In the genomic region with DNA sequence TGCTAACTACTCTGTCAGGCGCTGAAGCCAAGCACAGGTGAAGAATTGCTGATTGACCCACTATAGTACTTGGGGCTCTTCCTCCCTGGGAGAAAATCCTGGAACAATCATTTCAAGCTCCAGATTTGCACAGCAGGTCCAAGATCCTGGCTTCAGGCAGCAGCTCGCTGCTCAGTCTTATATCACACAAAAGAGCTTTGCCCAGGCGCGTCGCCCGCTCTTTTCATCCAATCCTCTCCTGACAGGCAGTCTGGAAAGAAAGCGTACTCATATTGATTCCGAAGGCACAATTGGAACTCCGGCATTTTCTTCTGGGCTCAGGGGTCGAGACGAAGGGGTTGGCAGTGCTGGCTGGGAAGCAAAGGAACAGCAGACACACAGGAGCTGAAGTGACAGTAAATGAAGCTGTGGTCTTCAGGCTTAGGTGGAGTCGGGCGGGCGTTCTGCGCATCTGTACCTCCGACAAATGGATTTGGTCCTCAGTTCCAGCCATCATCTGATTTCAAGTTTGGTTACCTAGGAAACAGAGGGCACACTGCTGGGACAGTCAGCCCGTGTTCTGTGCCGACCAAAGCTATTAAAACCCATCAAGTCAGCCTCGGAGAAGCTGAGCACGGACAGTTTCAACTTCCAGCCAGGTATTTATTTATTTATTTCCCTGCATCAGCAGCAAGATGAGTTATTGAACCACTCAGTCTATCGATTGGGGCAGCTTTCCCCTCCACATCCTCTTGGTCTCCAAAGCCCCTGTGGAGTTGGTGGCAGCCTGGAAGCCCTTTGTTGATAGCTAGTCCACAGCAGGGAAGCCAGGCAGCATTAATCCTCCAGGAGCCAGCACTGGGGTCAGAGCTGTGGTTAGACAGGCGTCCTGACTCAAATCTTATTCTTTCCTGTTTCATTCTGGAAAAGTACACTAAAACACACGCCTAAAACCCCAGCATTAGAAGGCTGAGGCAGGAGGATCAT, we compare ENCODE assay signal across 10 mouse cellular contexts.
DNase-seq lines count a peak whose midpoint lies in the region; ATAC-seq and TF ChIP-seq lines count a peak whose summit lies in the region.
"Had no signal": no experiment of that assay in that cellular context is flagged by ENCODE, and none has a peak within 500 bp of the region (broad histone marks: within the 10 kb centered on the region; RNA-seq: fewer than 3 reads in every experiment).

No protein-coding gene starts in this region.

- H3K4me3 ChIP-seq in embryonic facial prominence, embryonic 11.5 days (ENCODE audit: low read depth, low read length): no peak overlapping the region
- peak overlapping the region; percentile 30 for H3K4me3 ChIP-seq in midbrain, embryonic 12.5 days
- H3K4me3 ChIP-seq in stomach, postnatal 0 days (ENCODE audit: low read depth, low read length): no peak overlapping the region
- H3K4me3 ChIP-seq: liver, embryonic 13.5 days had no signal

- WGBS in embryonic facial prominence, embryonic 11.5 days: 50% methylated on average over 23 of the region's 23 CpGs
- 15% methylated on average over 23 of the region's 23 CpGs for WGBS in midbrain, embryonic 12.5 days
- WGBS in stomach, postnatal 0 days: 67% methylated on average over 23 of the region's 23 CpGs

- ATAC-seq in embryonic facial prominence, embryonic 11.5 days (replicated peaks; ENCODE audit: insufficient number of reproducible peaks, low FRiP score, low TSS enrichment, low read depth): no peak
- peak; percentile 83 for ATAC-seq in midbrain, embryonic 12.5 days (ENCODE audit: low FRiP score, low read depth)
- ATAC-seq in stomach, postnatal 0 days (ENCODE audit: low FRiP score, low TSS enrichment): no peak

- intact Hi-C loops in heart, postnatal 25 days (cut with DNase I): no loop called here

- TF ChIP-seq EP300 in stomach, postnatal 0 days (optimal IDR thresholded peaks at IDR 0.05): no peak

- TF ChIP-seq CTCF in stomach, postnatal 0 days (IDR thresholded peaks at IDR 0.05; ENCODE audit: low read depth): no peak

- no peak overlapping the region for H3K9ac ChIP-seq in embryonic facial prominence, embryonic 11.5 days (replicated peaks; ENCODE audit: low read length)
- H3K9ac ChIP-seq in midbrain, embryonic 12.5 days (replicated peaks): peak overlapping the region; percentile 49
- H3K9ac ChIP-seq in stomach, postnatal 0 days (ENCODE audit: low read length): no peak overlapping the region
- H3K9ac ChIP-seq: liver, embryonic 13.5 days had no signal

- H3K4me2 ChIP-seq in embryonic facial prominence, embryonic 11.5 days (ENCODE audit: low read depth, low read length): no peak overlapping the region
- peak overlapping the region; percentile 54 for H3K4me2 ChIP-seq in midbrain, embryonic 12.5 days (replicated peaks)
- no peak overlapping the region for H3K4me2 ChIP-seq in stomach, postnatal 0 days (replicated peaks; ENCODE audit: low read depth)
- H3K4me2 ChIP-seq: liver, embryonic 13.5 days had no signal

- H3K9me3 ChIP-seq in embryonic facial prominence, embryonic 11.5 days (replicated peaks; ENCODE audit: control insufficient read depth, low read length): no peaks in the 10 kb centered on the region
- H3K9me3 ChIP-seq in midbrain, embryonic 12.5 days: no peaks in the 10 kb centered on the region
- no peaks in the 10 kb centered on the region for H3K9me3 ChIP-seq in stomach, postnatal 0 days (ENCODE audit: control insufficient read depth, low read length)
- H3K9me3 ChIP-seq: liver, embryonic 13.5 days had no signal

- no peak overlapping the region for H3K27ac ChIP-seq in embryonic facial prominence, embryonic 11.5 days (replicated peaks; ENCODE audit: low read depth, low read length)
- peak overlapping the region; percentile 82 for H3K27ac ChIP-seq in midbrain, embryonic 12.5 days (replicated peaks)
- no peak overlapping the region for H3K27ac ChIP-seq in stomach, postnatal 0 days (replicated peaks)
- H3K27ac ChIP-seq: liver, embryonic 13.5 days had no signal

- H3K36me3 ChIP-seq in embryonic facial prominence, embryonic 11.5 days (replicated peaks; ENCODE audit: control insufficient read depth, insufficient read depth, low read depth, low read length): no peaks in the 10 kb centered on the region
- no peaks in the 10 kb centered on the region for H3K36me3 ChIP-seq in midbrain, embryonic 12.5 days
- H3K36me3 ChIP-seq in stomach, postnatal 0 days (ENCODE audit: control insufficient read depth, insufficient read depth, low read length): no peaks in the 10 kb centered on the region
- H3K36me3 ChIP-seq: liver, embryonic 13.5 days had no signal

- H3K4me1 ChIP-seq in embryonic facial prominence, embryonic 11.5 days (ENCODE audit: control insufficient read depth, insufficient read depth, low read length): no peaks in the 10 kb centered on the region
- peaks cover 12% of the 10 kb centered on the region for H3K4me1 ChIP-seq in midbrain, embryonic 12.5 days
- H3K4me1 ChIP-seq in stomach, postnatal 0 days (replicated peaks; ENCODE audit: control insufficient read depth, insufficient read depth): no peaks in the 10 kb centered on the region
- H3K4me1 ChIP-seq: liver, embryonic 13.5 days had no signal

- H3K27me3 ChIP-seq in embryonic facial prominence, embryonic 11.5 days (ENCODE audit: control insufficient read depth, insufficient read depth, low read length): no peaks in the 10 kb centered on the region
- no peaks in the 10 kb centered on the region for H3K27me3 ChIP-seq in midbrain, embryonic 12.5 days
- no peaks in the 10 kb centered on the region for H3K27me3 ChIP-seq in stomach, postnatal 0 days (ENCODE audit: control insufficient read depth, insufficient read depth, low read length)

- peak; percentile 10 for DNase-seq in R1 (ENCODE audit: low read depth, low spot score)
- DNase-seq in embryonic facial prominence, embryonic 11.5 days (ENCODE audit: low spot score): peak; percentile 10
- peak; percentile 14 for DNase-seq in layer of hippocampus, adult 11-12 months (ENCODE audit: low spot score)
- DNase-seq in urinary bladder, postnatal 14 days (ENCODE audit: low spot score): no peak
- no peak for DNase-seq in stomach, postnatal 0 days (ENCODE audit: low spot score)
- DNase-seq in adrenal gland, postnatal 4 days (ENCODE audit: low spot score in 2 of 2): no peak
- DNase-seq in heart, postnatal 25 days (ENCODE audit: low spot score): no peak
- DNase-seq: gastrocnemius, postnatal 36 days; liver, embryonic 13.5 days had no signal

Comparison
In these comparisons a context has a peak if more than half of its experiments do, and no peak if none do; other contexts are left out.
1. DNase-seq: peak in R1 (single experiment), embryonic facial prominence, embryonic 11.5 days (single experiment) and layer of hippocampus, adult 11-12 months (single experiment); none in urinary bladder, postnatal 14 days (single experiment), stomach, postnatal 0 days (single experiment), adrenal gland, postnatal 4 days (0 of 2) and heart, postnatal 25 days (single experiment).